Mouse (Mus musculus): Measurements from ENCODE around the gene 1700016H13Rik. TPM values are rescaled to one million over a fixed set of nuclear protein-coding genes. Genes with fewer than 3 reads are reported as not detected.

1700016H13Rik gene
- polyA plus RNA-seq, 1 experiment from 2014 or later: 0.39 TPM

DNA sequence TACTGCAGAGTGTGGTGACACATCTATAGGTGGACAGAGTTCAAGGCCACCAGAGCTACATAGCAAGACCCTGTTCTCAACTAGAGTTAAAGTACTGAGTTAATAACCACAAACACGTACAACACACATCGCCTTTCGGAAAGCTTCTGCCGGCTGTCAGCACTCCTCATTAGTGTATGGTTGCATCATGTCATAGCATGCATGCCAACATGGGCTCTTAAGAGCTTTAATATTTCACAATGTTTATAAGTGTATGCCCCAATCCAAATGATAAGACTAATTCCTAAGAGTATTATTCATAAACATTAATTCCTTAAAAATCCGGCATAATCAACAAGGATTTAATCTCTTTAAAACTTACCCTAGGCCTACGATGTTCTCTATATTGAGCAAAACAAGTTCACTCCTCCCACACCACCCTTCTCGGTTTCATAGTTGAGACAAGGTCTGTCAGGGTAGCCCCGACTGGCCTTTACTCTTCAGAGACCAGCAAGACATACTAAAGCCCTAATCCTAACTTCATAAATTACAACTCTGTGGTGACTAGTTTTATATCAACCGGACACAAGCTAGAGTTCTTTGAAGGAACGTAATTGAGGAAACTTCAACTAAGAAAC lies 44.8 kb downstream of the 1700016H13Rik start:
- Histone ChIP-seq H3K9me3 (ENCODE audit: control insufficient read depth, low read length) (no peaks in the 10 kb centered on the region), H3K27ac (ENCODE audit: low read depth, low read length) (no peak overlapping the region), H3K9ac (ENCODE audit: low read length) (no peak overlapping the region), H3K4me3 (ENCODE audit: low read depth, low read length) (no peak overlapping the region), H3K4me2 (ENCODE audit: low read depth, low read length, severe bottlenecking) (no peak overlapping the region), H3K36me3 (ENCODE audit: control insufficient read depth, insufficient read depth, low read length) (no peaks in the 10 kb centered on the region), H3K4me1 (replicated peaks; ENCODE audit: control insufficient read depth, insufficient read depth, low read length) (no peaks in the 10 kb centered on the region), H3K27me3 (ENCODE audit: control insufficient read depth, insufficient read depth, low read length) (no peaks in the 10 kb centered on the region)
- no peak for ATAC-seq (replicated peaks; ENCODE audit: low FRiP score)
- WGBS: 93% methylated on average over 10 of the region's 10 CpGs
- DNase-seq (ENCODE audit: low spot score): no peak

DNA sequence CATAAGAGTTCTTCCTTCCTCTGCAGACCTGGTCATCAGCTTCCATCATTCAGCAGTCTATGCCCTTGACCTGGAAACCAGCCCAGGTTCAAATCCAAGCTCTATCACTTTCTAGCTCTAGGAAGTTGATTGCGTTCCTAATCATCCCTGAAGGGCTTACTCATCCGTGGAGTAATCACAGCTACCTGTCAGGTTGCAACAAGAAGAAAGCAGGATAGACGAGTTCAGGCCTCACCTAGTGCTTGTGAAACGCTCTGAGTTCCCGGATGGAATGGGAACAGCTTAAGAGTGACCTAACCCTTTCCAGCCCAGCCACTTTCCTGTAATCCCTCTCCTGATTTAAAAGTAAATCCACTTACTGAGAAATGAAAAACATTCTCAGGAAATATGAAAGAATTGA lies 45.7 kb downstream of the 1700016H13Rik start:
- Histone ChIP-seq H3K9me3 (ENCODE audit: control insufficient read depth, low read length) (no peaks in the 10 kb centered on the region), H3K9ac (ENCODE audit: low read length) (no peak overlapping the region), H3K36me3 (ENCODE audit: control insufficient read depth, insufficient read depth, low read length) (no peaks in the 10 kb centered on the region), H3K4me2 (ENCODE audit: low read depth, low read length, severe bottlenecking) (no peak overlapping the region), H3K4me3 (ENCODE audit: low read depth, low read length) (no peak overlapping the region), H3K4me1 (replicated peaks; ENCODE audit: control insufficient read depth, insufficient read depth, low read length) (no peaks in the 10 kb centered on the region), H3K27me3 (ENCODE audit: control insufficient read depth, insufficient read depth, low read length) (no peaks in the 10 kb centered on the region), H3K27ac (ENCODE audit: low read depth, low read length) (no peak overlapping the region)
- no peak for ATAC-seq (replicated peaks; ENCODE audit: low FRiP score)
- DNase-seq (ENCODE audit: low spot score): no peak
- WGBS: 75% methylated on average over 5 of the region's 5 CpGs

DNA sequence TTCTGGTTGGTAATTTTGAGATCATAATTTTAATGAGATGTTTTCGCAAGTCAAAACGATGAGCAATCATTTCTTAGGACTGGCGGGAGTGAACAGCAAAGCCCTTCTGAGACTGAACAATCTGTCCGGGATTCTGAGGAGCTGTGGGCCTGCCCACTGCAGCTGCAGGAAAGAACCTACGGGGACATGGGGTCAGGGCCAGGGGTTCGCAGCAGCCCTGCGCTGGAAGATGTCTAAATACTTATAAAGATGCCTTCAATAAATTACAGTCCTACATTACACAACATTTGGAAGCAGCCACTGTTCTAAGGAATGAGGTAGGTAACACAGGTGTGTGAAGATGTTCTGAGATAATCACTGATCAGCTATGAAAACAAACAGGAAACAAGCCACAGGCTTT lies 50.1 kb downstream of the 1700016H13Rik start:
- WGBS: 84% methylated on average over 7 of the region's 7 CpGs

DNA sequence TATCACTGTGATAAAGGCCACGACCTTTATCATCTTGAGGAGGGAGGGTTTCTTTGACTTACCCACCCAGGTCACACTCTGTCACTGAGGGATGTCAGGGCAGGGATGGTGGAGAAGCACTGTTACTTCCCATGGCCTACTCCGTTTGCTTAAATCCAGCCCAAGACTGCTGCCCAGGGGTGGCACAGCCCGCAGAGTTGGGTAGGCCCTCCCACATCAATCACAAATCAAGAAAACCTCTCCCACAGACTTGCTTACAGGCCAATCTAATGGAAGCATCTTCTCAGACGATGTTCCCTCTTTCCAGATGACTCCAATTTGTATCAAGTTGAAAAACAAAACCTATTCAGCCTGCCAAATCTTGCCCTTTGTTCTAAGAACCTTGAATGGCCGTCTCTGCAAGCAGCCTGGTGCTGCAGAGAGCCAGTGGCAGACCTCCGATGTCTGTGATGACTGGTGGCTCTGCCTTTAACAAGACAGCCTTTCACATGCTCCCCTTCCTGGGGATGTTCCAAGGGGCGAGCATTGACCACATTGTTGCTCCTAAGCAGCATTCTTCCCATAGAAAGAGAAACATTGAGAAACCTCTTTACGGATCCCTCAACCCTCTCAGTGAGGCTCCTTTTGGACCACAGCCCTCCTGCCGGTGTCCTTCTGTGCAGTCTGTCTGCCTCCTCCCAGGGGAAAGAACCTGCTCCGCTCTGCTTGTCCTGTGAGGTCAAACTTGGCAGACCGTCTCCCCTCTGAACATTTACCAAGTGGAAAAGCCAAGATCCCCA lies 52.5 kb downstream of the 1700016H13Rik start:
- no peak overlapping the region for H3K4me3 ChIP-seq (ENCODE audit: low read depth, low read length)
- H3K4me2 ChIP-seq (ENCODE audit: low read depth, low read length, severe bottlenecking): no peak overlapping the region
- no peak for ATAC-seq (replicated peaks; ENCODE audit: low FRiP score)
- no peaks in the 10 kb centered on the region for H3K27me3 ChIP-seq (ENCODE audit: control insufficient read depth, insufficient read depth, low read length)
- WGBS: 34% methylated on average over 11 of the region's 11 CpGs
- no peaks in the 10 kb centered on the region; the same call in 1 of the 2 replicates for H3K36me3 ChIP-seq (ENCODE audit: control insufficient read depth, insufficient read depth, low read length)
- no peaks in the 10 kb centered on the region for H3K9me3 ChIP-seq (ENCODE audit: control insufficient read depth, low read length)
- H3K27ac ChIP-seq (ENCODE audit: low read depth, low read length): no peak overlapping the region
- peaks cover 3% of the 10 kb centered on the region; the same call in 1 of the 2 replicates for H3K4me1 ChIP-seq (replicated peaks; ENCODE audit: control insufficient read depth, insufficient read depth, low read length)
- no peak for DNase-seq (ENCODE audit: low spot score)
- no peak overlapping the region for H3K9ac ChIP-seq (ENCODE audit: low read length)

More for the DNA sequence above, 50.1 kb downstream of the 1700016H13Rik start:
- Histone ChIP-seq H3K4me1 (replicated peaks; ENCODE audit: control insufficient read depth, insufficient read depth, low read length) (peaks cover 3% of the 10 kb centered on the region; the same call in 1 of the 2 replicates), H3K4me3 (ENCODE audit: low read depth, low read length) (no peak overlapping the region), H3K36me3 (ENCODE audit: control insufficient read depth, insufficient read depth, low read length) (no peaks in the 10 kb centered on the region), H3K4me2 (ENCODE audit: low read depth, low read length, severe bottlenecking) (no peak overlapping the region), H3K9ac (ENCODE audit: low read length) (no peak overlapping the region), H3K27me3 (ENCODE audit: control insufficient read depth, insufficient read depth, low read length) (no peaks in the 10 kb centered on the region), H3K9me3 (ENCODE audit: control insufficient read depth, low read length) (no peaks in the 10 kb centered on the region), H3K27ac (ENCODE audit: low read depth, low read length) (no peak overlapping the region)
- no peak for DNase-seq (ENCODE audit: low spot score)
- ATAC-seq (replicated peaks; ENCODE audit: low FRiP score): no peak

DNA sequence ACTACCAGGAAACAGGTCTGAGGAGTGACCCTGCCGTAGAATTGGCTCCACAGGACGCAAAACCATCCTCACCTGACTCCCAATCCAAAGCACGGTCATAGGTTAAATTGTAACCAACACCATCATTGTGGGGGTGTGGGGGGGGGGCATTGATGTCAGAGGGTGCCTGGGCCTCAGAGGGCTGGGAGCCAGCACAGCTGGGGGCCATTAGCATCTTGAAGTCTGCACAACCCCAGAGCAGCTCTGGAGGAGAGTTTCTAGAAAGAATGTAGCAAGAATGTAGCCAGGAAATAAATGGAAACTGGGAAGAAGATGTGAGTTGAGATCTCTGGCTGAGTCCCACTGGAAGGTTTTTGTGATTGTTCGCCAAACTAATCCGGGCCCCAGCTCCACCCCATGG lies 56.9 kb downstream of the 1700016H13Rik start:
- peaks cover 3% of the 10 kb centered on the region; the same call in 1 of the 2 replicates for H3K4me1 ChIP-seq (replicated peaks; ENCODE audit: control insufficient read depth, insufficient read depth, low read length)
- no peaks in the 10 kb centered on the region for H3K27me3 ChIP-seq (ENCODE audit: control insufficient read depth, insufficient read depth, low read length)
- DNase-seq (ENCODE audit: low spot score) (no peak), ATAC-seq (replicated peaks; ENCODE audit: low FRiP score) (no peak)
- no peaks in the 10 kb centered on the region for H3K9me3 ChIP-seq (ENCODE audit: control insufficient read depth, low read length)
- no peaks in the 10 kb centered on the region; the same call in 1 of the 2 replicates for H3K36me3 ChIP-seq (ENCODE audit: control insufficient read depth, insufficient read depth, low read length)
- 84% methylated on average over 5 of the region's 5 CpGs for WGBS
- H3K27ac ChIP-seq (ENCODE audit: low read depth, low read length): no peak overlapping the region
- no peak overlapping the region for H3K9ac ChIP-seq (ENCODE audit: low read length)
- no peak overlapping the region for H3K4me3 ChIP-seq (ENCODE audit: low read depth, low read length)
- H3K4me2 ChIP-seq (ENCODE audit: low read depth, low read length, severe bottlenecking): no peak overlapping the region

DNA sequence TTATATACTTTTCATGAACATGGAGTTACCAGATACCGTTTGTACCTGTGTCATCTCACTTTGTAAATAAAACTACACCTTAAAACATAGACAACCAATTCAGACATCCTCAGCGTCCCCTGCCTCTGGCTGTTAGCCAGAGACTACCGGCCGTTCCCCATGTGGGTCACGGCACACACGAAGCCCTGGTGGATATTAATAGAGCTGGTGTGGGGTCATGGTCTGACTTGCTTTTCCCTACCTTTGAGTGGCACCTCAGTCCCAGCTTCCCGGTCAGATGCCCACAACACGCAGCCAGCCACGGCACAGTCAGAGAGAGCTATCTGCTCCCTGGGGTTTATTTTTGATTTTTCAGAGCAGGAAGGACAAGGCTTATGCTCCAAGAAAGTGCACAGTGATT lies 57.5 kb downstream of the 1700016H13Rik start:
- H3K36me3 ChIP-seq (ENCODE audit: control insufficient read depth, insufficient read depth, low read length): no peaks in the 10 kb centered on the region; the same call in 1 of the 2 replicates
- H3K4me3 ChIP-seq (ENCODE audit: low read depth, low read length): no peak overlapping the region
- DNase-seq (ENCODE audit: low spot score) (no peak), ATAC-seq (replicated peaks; ENCODE audit: low FRiP score) (no peak)
- H3K4me2 ChIP-seq (ENCODE audit: low read depth, low read length, severe bottlenecking): no peak overlapping the region
- WGBS: 93% methylated on average over 9 of the region's 9 CpGs
- H3K27ac ChIP-seq (ENCODE audit: low read depth, low read length): no peak overlapping the region
- H3K9me3 ChIP-seq (ENCODE audit: control insufficient read depth, low read length): no peaks in the 10 kb centered on the region
- no peaks in the 10 kb centered on the region for H3K27me3 ChIP-seq (ENCODE audit: control insufficient read depth, insufficient read depth, low read length)
- H3K9ac ChIP-seq (ENCODE audit: low read length): no peak overlapping the region
- H3K4me1 ChIP-seq (replicated peaks; ENCODE audit: control insufficient read depth, insufficient read depth, low read length): peaks cover 2% of the 10 kb centered on the region; the same call in 1 of the 2 replicates

Other genes with a start within 250 kb of the 1700016H13Rik start
- 17.4 and 20.3 TPM in 2 replicates for gene Ptpn13, start 230.8 kb downstream of the 1700016H13Rik start, polyA plus RNA-seq (2014; fragmentation: Nextera tagmentation; extraction: Ambion mirVana)
- not detected in 2 replicates for gene Slc10a6, start 26.6 kb downstream of the 1700016H13Rik start, polyA plus RNA-seq (2014; fragmentation: Nextera tagmentation; extraction: Ambion mirVana)
- 7.1 and 7.9 TPM in 2 replicates for gene Aff1, start 36.4 kb upstream of the 1700016H13Rik start, polyA plus RNA-seq (2014; fragmentation: Nextera tagmentation; extraction: Ambion mirVana)

Measured in forebrain, embryonic 11.5 days (tissue).